Mouse (Mus musculus): ENCODE measurements at regions not wholly inside any gene's neighbourhood (a gene's known extent, or its start where the extent isn't known, plus 50 kb on each side); places are given as distances from the start of the nearest gene placed in this dataset.

DNA sequence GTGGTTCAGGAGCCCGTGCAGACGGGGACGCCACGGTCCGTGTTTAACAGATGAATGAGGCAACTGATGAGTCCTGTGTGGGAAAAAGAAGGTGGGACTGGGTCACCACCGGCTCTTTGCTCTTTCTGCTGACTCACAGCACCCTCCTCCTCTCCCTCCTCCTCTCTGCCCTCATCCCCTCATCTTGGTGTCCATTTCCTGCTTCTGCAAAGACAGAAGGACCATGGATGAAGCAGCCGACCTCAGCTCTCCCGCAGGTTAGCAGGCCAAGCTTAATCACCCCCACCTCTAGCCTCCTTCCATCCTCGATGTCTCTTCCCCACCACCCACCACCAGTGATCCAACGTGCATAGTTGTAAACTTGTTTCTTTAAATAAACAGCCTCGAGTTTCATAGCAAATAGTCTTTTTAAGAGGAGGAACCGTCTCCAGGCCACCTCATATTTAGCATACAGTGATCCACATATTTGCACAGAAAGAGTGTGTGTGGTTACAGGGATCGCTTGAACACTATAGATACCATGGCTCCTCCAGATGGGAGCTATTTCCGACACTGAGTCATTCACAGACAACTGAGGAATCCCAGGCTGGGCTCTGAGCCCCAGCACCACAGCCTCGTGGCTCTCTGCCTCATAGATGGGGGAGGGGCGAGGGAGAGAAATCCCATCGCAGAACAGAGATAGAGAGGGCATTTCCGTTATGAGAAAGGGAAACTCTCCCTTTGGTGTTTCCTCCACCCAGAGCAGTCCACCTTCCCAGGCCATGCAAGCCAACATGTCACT is 58.6 kb upstream of the Cplx2 start:
- TF ChIP-seq CTCF (IDR thresholded peaks at IDR 0.05; ENCODE audit: extremely low read depth, insufficient read length, insufficient replicate concordance, low read depth, low read length): no peak
- TF ChIP-seq POLR2A (IDR thresholded peaks at IDR 0.05; ENCODE audit: low read depth, low read length): no peak
